Mouse (Mus musculus) liver, postnatal 0 days (tissue): ENCODE data around the gene Tnfrsf21.

Experiments
- CTCF ChIP-seq: sonication (generic); IDR thresholded peaks from 2 replicates; pipeline ENCODE4 v1.5.1; 2016; ENCODE audit warnings: antibody characterized with exemption, low read depth
- EP300 ChIP-seq: IDR thresholded peaks from 2 replicates; pipeline ENCODE4 v1.6.1; 2016; ENCODE audit warnings: antibody characterized with exemption, low read depth, mild to moderate bottlenecking

- TF ChIP-seq CTCF (no peak), EP300 (no peak)
Measured at GRCm38 (mm10) chr17:42978345-42978744, 38.0 kb upstream of the Tnfrsf21 start.
